Mouse (Mus musculus): ENCODE data around the gene Olfr39. TPM values are rescaled to one million over a fixed set of nuclear protein-coding genes. Genes with fewer than 3 reads are reported as not detected.
"Not testable (repeated sequence)": the region's sequence is repeated elsewhere in the genome, so short reads cannot be mapped to it uniquely, and the experiment has no call there.

The Olfr39 gene
- not detected in 2 replicates for polyA plus RNA-seq (2015; fragmentation: Nextera tagmentation; extraction: Ambion mirVana)

DNA sequence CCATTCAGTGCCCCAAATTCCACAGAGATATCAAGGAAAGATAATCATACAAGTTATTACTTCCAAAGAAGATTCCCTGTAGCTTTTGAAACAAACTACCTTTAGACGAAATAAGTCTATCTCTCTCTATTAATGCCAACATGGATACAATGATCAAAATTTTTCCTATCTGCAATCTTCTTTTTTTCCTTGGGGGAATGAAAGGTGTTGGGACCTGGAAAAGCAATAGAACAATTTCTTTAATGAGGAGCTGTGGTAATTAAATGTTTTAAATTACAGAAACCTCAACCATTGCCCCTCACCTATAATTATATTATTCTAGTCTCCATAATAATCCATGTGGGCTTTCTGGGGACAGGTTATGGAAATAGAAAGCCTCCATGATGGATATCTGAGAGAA lies at the start of gene Olfr39:
Gene Olfr39 (plus strand): TSS at position 301 of the 400 bp plus-strand sequence.
- Histone ChIP-seq H3K27ac (no peak within 1 kb of the TSS), H3K4me3 (no peak within 1 kb of the TSS), H3K4me1 (no peaks in the 10 kb centered on the region), H3K27me3 (no peaks in the 10 kb centered on the region), H3K9ac (no peak within 1 kb of the TSS), H3K36me3 (no peaks in the 10 kb centered on the region), H3K9me3 (no peaks in the 10 kb centered on the region), H3K4me2 (no peak within 1 kb of the TSS)
- ATAC-seq (ENCODE audit: borderline replicate concordance, extremely low read depth, low FRiP score, low TSS enrichment) = no peak
- 81% methylated on average over 1 of the region's 1 CpGs for WGBS

- H3K27me3 ChIP-seq = no peaks in the 10 kb centered on the region
- H3K9me3 ChIP-seq = no peaks in the 10 kb centered on the region
- no peaks in the 10 kb centered on the region for H3K36me3 ChIP-seq
- no peak within 1 kb of the TSS for H3K27ac ChIP-seq
- H3K4me1 ChIP-seq = no peaks in the 10 kb centered on the region
- H3K4me2 ChIP-seq = no peak within 1 kb of the TSS
- no peak within 1 kb of the TSS for H3K4me3 ChIP-seq
- H3K9ac ChIP-seq = no peak within 1 kb of the TSS
- ATAC-seq (ENCODE audit: borderline replicate concordance, extremely low read depth, low FRiP score, low TSS enrichment) = no peak
Measured at GRCm38 (mm10) chr9:20236819-20237218, 45.3 kb upstream of the Olfr39 start, which contains the start of gene Olfr872. Gene Olfr872 (plus strand): TSS chr9:20237119.

DNA sequence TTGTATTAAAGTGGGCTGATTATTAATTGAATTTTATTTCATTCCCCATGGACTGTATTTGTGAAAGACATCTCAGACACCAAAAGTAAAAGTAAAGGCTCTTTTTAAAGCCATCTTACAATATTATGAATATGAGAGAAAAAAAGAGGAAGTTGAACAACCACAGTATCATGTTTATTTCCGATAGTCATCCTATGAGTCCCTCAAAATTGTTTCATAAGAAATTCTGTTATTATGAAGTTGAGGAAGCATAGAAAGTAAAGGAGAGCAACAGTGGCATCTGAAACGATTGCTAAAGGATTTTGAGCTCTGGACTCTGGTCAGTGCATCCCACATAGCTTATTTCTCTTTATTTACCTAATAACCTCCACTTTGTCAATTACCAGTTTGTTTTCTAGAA lies 44.8 kb upstream of the Olfr39 start:
- ATAC-seq (ENCODE audit: borderline replicate concordance, extremely low read depth, low FRiP score, low TSS enrichment) = no peak
- Histone ChIP-seq H3K27me3 (no peaks in the 10 kb centered on the region), H3K27ac (no peak overlapping the region), H3K4me3 (no peak overlapping the region), H3K4me1 (no peaks in the 10 kb centered on the region), H3K4me2 (no peak overlapping the region), H3K9me3 (no peaks in the 10 kb centered on the region), H3K9ac (no peak overlapping the region), H3K36me3 (no peaks in the 10 kb centered on the region)
- 69% methylated on average over 2 of the region's 2 CpGs for WGBS

DNA sequence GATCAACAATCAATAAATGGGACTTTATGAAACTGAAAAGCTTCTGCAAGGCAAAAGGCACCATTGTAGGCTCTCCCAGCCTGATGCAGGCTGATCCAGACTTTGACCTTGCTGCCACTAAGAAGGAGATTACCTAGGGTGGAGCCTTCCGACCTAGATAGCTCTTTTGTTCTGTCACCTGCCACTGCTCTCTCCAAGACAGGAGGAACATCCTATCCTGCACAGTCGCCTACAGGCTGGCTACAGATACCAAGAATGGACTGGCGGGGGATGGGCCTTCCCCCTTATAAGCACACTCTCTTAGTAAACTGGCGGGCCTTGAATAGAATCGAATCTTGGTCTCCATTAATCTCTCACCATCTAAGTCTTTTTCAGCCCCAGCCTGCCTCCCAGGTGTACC lies 13.4 kb downstream of the Olfr39 start:
- H3K4me1 ChIP-seq; ATAC-seq (ENCODE audit: borderline replicate concordance, extremely low read depth, low FRiP score, low TSS enrichment); H3K9ac ChIP-seq; H3K9me3 ChIP-seq; H3K36me3 ChIP-seq; H3K4me2 ChIP-seq; H3K27me3 ChIP-seq; H3K4me3 ChIP-seq; H3K27ac ChIP-seq: not testable (repeated sequence)
- WGBS = 78% methylated on average over 5 of the region's 5 CpGs

GRCm38 (mm10) chr9:20298232-20298631 lies 16.1 kb downstream of the Olfr39 start, which contains the start of gene Olfr873:
Gene Olfr873 (plus strand): TSS chr9:20298532.
- WGBS = 78% methylated on average over 1 of the region's 1 CpGs
- Histone ChIP-seq H3K9me3 (no peaks in the 10 kb centered on the region), H3K27ac (no peak within 1 kb of the TSS), H3K36me3 (no peaks in the 10 kb centered on the region), H3K4me1 (no peaks in the 10 kb centered on the region), H3K4me2 (no peak within 1 kb of the TSS), H3K4me3 (no peak within 1 kb of the TSS), H3K27me3 (no peaks in the 10 kb centered on the region), H3K9ac (no peak within 1 kb of the TSS)
- no peak for ATAC-seq (ENCODE audit: borderline replicate concordance, extremely low read depth, low FRiP score, low TSS enrichment)

DNA sequence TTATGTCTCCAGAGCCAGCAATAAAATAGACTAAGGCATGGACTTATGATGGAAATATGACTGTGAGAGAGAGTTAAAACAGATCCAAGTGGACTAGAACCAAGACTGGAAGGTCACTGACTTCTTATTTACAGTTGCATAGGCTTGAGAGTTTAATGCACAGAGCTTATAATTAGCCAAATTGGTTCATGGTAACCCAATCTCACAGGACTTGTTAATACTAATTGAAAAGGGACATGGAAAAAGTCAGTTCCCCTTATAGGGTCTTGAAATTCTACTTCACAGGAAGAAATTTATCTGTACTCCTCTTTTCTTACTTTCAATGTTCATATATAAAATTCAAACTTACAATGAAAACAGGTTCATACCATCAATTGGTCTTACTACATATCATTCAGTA lies 53.8 kb downstream of the Olfr39 start, which contains the start of gene Olfr18:
Gene Olfr18 (minus strand): TSS at position 101 of the 400 bp plus-strand sequence.
- no peaks in the 10 kb centered on the region for H3K9me3 ChIP-seq
- no peaks in the 10 kb centered on the region for H3K27me3 ChIP-seq
- no peaks in the 10 kb centered on the region for H3K36me3 ChIP-seq
- no peak within 1 kb of the TSS for H3K4me3 ChIP-seq
- H3K9ac ChIP-seq = no peak within 1 kb of the TSS
- no peak for ATAC-seq (ENCODE audit: borderline replicate concordance, extremely low read depth, low FRiP score, low TSS enrichment)
- H3K4me2 ChIP-seq = no peak within 1 kb of the TSS
- no peak within 1 kb of the TSS for H3K27ac ChIP-seq
- no peaks in the 10 kb centered on the region for H3K4me1 ChIP-seq

Other genes starting within 250 kb of the Olfr39 start
- not detected in 2 replicates for gene Olfr867, start 224.8 kb upstream of the Olfr39 start, polyA plus RNA-seq (2015; fragmentation: Nextera tagmentation; extraction: Ambion mirVana)
- not detected in 2 replicates for gene Olfr868, start 183.7 kb upstream of the Olfr39 start, polyA plus RNA-seq (2015; fragmentation: Nextera tagmentation; extraction: Ambion mirVana)
- not detected in 2 replicates for gene Olfr869, start 153.3 kb upstream of the Olfr39 start, polyA plus RNA-seq (2015; fragmentation: Nextera tagmentation; extraction: Ambion mirVana)
- not detected in 2 replicates for gene Olfr870, start 108.3 kb upstream of the Olfr39 start, polyA plus RNA-seq (2015; fragmentation: Nextera tagmentation; extraction: Ambion mirVana)
- gene Olfr871, start 70.1 kb upstream of the Olfr39 start, polyA plus RNA-seq (2015; fragmentation: Nextera tagmentation; extraction: Ambion mirVana) = not detected in 2 replicates
- gene Olfr872, start 45.2 kb upstream of the Olfr39 start, polyA plus RNA-seq (2015; fragmentation: Nextera tagmentation; extraction: Ambion mirVana) = not detected in 2 replicates
- gene Olfr873, start 16.2 kb downstream of the Olfr39 start, polyA plus RNA-seq (2015; fragmentation: Nextera tagmentation; extraction: Ambion mirVana) = not detected in 2 replicates
- 0.19 TPM in 1 of 2 replicates, not detected in the other for gene Olfr18, start 53.7 kb downstream of the Olfr39 start, polyA plus RNA-seq (2015; fragmentation: Nextera tagmentation; extraction: Ambion mirVana)
- 34.6 and 37.0 TPM in 2 replicates for gene Zfp560, start 102.8 kb downstream of the Olfr39 start, polyA plus RNA-seq (2015; fragmentation: Nextera tagmentation; extraction: Ambion mirVana)
- gene Zfp26, start 177.8 kb downstream of the Olfr39 start, polyA plus RNA-seq (2015; fragmentation: Nextera tagmentation; extraction: Ambion mirVana) = 19.7 and 21.6 TPM in 2 replicates
- 19.2 and 22.8 TPM in 2 replicates for gene Zfp426, start 210.4 kb downstream of the Olfr39 start, polyA plus RNA-seq (2015; fragmentation: Nextera tagmentation; extraction: Ambion mirVana)
- gene Zfp266, start 239.1 kb downstream of the Olfr39 start, polyA plus RNA-seq (2015; fragmentation: Nextera tagmentation; extraction: Ambion mirVana) = 103 and 107 TPM in 2 replicates

Measured in lung, embryonic 15.5 days (tissue).